Mouse (Mus musculus) ES-Bruce4 (cell line): Measurements from ENCODE around the gene Jhy.

Source experiments
- CTCF ChIP-seq: IDR thresholded peaks from one replicate; pipeline ENCODE4 v1.8.1; 2011; ENCODE audit warnings: low read depth, low read length
- EP300 ChIP-seq: IDR thresholded peaks from 2 replicates; pipeline ENCODE4 v1.6.1; 2011; ENCODE audit warnings: low read depth, low read length; ENCODE audit not compliant: insufficient read depth
- POLR2A ChIP-seq: IDR thresholded peaks from one replicate; pipeline ENCODE4 v1.8.1; 2011; ENCODE audit warnings: low read length; ENCODE audit not compliant: insufficient read depth

DNA sequence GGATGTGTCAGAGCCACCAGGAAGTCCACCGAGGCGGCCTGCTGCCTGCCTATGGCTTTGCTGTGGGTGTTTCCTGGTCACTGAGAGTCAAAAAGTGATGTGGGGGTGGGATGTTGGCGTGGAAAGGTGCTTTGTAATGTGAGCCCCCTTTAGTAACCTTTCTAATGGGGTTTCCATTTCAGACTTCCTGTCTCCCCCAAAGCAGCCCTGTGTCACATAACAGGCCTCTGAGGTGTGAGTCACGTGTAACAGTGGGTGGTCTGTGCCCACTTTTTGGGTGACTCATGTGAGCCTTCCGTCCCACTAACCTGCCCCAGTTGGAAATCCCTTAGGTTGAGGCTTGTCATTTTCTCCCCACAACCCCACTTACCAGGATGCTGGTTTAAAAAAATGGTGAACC lies 30.2 kb upstream of the Jhy start:
- no peak for TF ChIP-seq POLR2A
- TF ChIP-seq EP300: no peak
- TF ChIP-seq CTCF: no peak
